Comparison of ENCODE assay signal across 15 mouse cellular contexts in genomic region chr13:99384555-99385203, GRCm38 (mm10). TPM values are rescaled to one million over a fixed set of nuclear protein-coding genes. Genes with fewer than 3 reads are reported as not detected.
A peak's percentile ranks its signal among the peaks of the same experiment; 100 is the strongest.
DNase-seq lines count a peak whose midpoint lies in the region; ATAC-seq and TF ChIP-seq lines count a peak whose summit lies in the region.
"Had no signal": no experiment of that assay in that cellular context is flagged by ENCODE, and none has a peak within 500 bp of the region (broad histone marks: within the 10 kb centered on the region; RNA-seq: fewer than 3 reads in every experiment).

No protein-coding gene starts in this region.

- no peak for TF ChIP-seq CTCF in forebrain, postnatal 0 days (IDR thresholded peaks at IDR 0.05; ENCODE audit: low read depth)
- TF ChIP-seq CTCF in lung, postnatal 0 days (IDR thresholded peaks at IDR 0.05), result no peak
- TF ChIP-seq CTCF in lung, adult 2 months (IDR thresholded peaks at IDR 0.05; ENCODE audit: insufficient read depth, low read length), result no peak

- no peak for TF ChIP-seq POLR2A in lung, adult 2 months (IDR thresholded peaks at IDR 0.05; ENCODE audit: borderline replicate concordance, extremely low read depth, low read depth, low read length)

- H3K9ac ChIP-seq in forebrain, embryonic 12.5 days, result no peak overlapping the region
- no peak overlapping the region for H3K9ac ChIP-seq in forebrain, postnatal 0 days
- H3K9ac ChIP-seq in lung, postnatal 0 days (replicated peaks; ENCODE audit: low read depth), result no peak overlapping the region
- H3K9ac ChIP-seq: embryonic facial prominence, embryonic 13.5 days had no signal

- no peaks in the 10 kb centered on the region for H3K9me3 ChIP-seq in forebrain, embryonic 12.5 days
- no peaks in the 10 kb centered on the region for H3K9me3 ChIP-seq in forebrain, postnatal 0 days (ENCODE audit: low read length)
- no peaks in the 10 kb centered on the region for H3K9me3 ChIP-seq in lung, postnatal 0 days (ENCODE audit: low read length)
- H3K9me3 ChIP-seq: embryonic facial prominence, embryonic 13.5 days had no signal

- H3K27me3 ChIP-seq in forebrain, embryonic 12.5 days, result no peaks in the 10 kb centered on the region
- H3K27me3 ChIP-seq in forebrain, postnatal 0 days (ENCODE audit: insufficient read depth, low read length), result no peaks in the 10 kb centered on the region
- no peaks in the 10 kb centered on the region for H3K27me3 ChIP-seq in lung, postnatal 0 days (replicated peaks; ENCODE audit: insufficient read depth, low read length)
- H3K27me3 ChIP-seq: embryonic facial prominence, embryonic 13.5 days had no signal

- DNase-seq in forebrain, postnatal 0 days, result no peak
- DNase-seq in lung, postnatal 0 days (ENCODE audit: low spot score), result peak; percentile 51
- no peak for DNase-seq in lung, adult 2 months
- DNase-seq in lung, postnatal 36 days, result peak; percentile 58
- DNase-seq in embryo, embryonic 10 days (ENCODE audit: low spot score), result no peak
- DNase-seq in frontal cortex, postnatal 10 days (ENCODE audit: low spot score in 2 of 2), result no peak
- DNase-seq: cerebellum, adult 9-10 months; liver; spleen, adult 18-20 months had no signal

- peak; percentile 84 for TF ChIP-seq EP300 in lung, postnatal 0 days (IDR thresholded peaks at IDR 0.05)

- WGBS in forebrain, embryonic 12.5 days, result 36% methylated on average over 7 of the region's 7 CpGs
- WGBS in forebrain, postnatal 0 days, result 44% methylated on average over 7 of the region's 7 CpGs
- 74% methylated on average over 7 of the region's 7 CpGs for WGBS in lung, postnatal 0 days
- 55% methylated on average over 7 of the region's 7 CpGs for WGBS in lung, adult 2 months

- ATAC-seq in forebrain, embryonic 12.5 days (ENCODE audit: low FRiP score), result peak; percentile 23; the same call in 1 of the 2 replicates
- no peak for ATAC-seq in forebrain, postnatal 0 days
- peak; percentile 84 for ATAC-seq in lung, postnatal 0 days
- peak; percentile 77 for ATAC-seq in activated CD4-positive, CD25-positive, alpha-beta regulatory T cell, adult 4 months
- ATAC-seq: intestine, postnatal 0 days had no signal

- no peak overlapping the region for H3K4me2 ChIP-seq in forebrain, embryonic 12.5 days
- no peak overlapping the region for H3K4me2 ChIP-seq in forebrain, postnatal 0 days (ENCODE audit: low read depth)
- no peak overlapping the region for H3K4me2 ChIP-seq in lung, postnatal 0 days (replicated peaks; ENCODE audit: low read depth, low read length)
- H3K4me2 ChIP-seq: embryonic facial prominence, embryonic 13.5 days had no signal

- H3K4me3 ChIP-seq in forebrain, embryonic 12.5 days (replicated peaks), result no peak overlapping the region
- H3K4me3 ChIP-seq in forebrain, postnatal 0 days (ENCODE audit: low read depth, low read length), result no peak overlapping the region
- H3K4me3 ChIP-seq in lung, postnatal 0 days (ENCODE audit: low read depth, low read length), result no peak overlapping the region
- H3K4me3 ChIP-seq in lung, adult 2 months (replicated peaks; ENCODE audit: extremely low read depth, low read depth, low read length), result no peak overlapping the region
- H3K4me3 ChIP-seq: embryonic facial prominence, embryonic 13.5 days; left cerebral cortex, adult 2 months had no signal

- no peaks in the 10 kb centered on the region for H3K36me3 ChIP-seq in forebrain, embryonic 12.5 days (replicated peaks)
- peaks cover 2% of the 10 kb centered on the region; the same call in 1 of the 2 replicates for H3K36me3 ChIP-seq in forebrain, postnatal 0 days (ENCODE audit: insufficient read depth)
- H3K36me3 ChIP-seq in lung, postnatal 0 days (ENCODE audit: insufficient read depth, low read length), result no peaks in the 10 kb centered on the region

- peaks cover 12% of the 10 kb centered on the region for H3K4me1 ChIP-seq in forebrain, embryonic 12.5 days
- no peaks in the 10 kb centered on the region for H3K4me1 ChIP-seq in forebrain, postnatal 0 days (ENCODE audit: insufficient read depth)
- H3K4me1 ChIP-seq in lung, postnatal 0 days (ENCODE audit: insufficient read depth, low read depth, low read length), result no peaks in the 10 kb centered on the region
- H3K4me1 ChIP-seq in lung, adult 2 months (ENCODE audit: control insufficient read depth, insufficient read depth, low read length), result peaks cover 5% of the 10 kb centered on the region

- H3K27ac ChIP-seq in forebrain, embryonic 12.5 days, result no peak overlapping the region
- H3K27ac ChIP-seq in forebrain, postnatal 0 days (ENCODE audit: low read depth, low read length), result no peak overlapping the region
- H3K27ac ChIP-seq in lung, postnatal 0 days (ENCODE audit: low read length), result no peak overlapping the region
- H3K27ac ChIP-seq: embryonic facial prominence, embryonic 13.5 days; left cerebral cortex, adult 2 months; macrophage had no signal

RNA-seq across cellular contexts. Expression of gene Mrps27, which starts 40.1 kb away (rescaled TPM):
- polyA plus RNA-seq in forebrain, embryonic 12.5 days (2016; fragmentation: Nextera tagmentation; extraction: Ambion mirVana), result 49.9 and 52.6 TPM in 2 replicates
- 21.9 and 23.9 TPM in 2 replicates for total RNA-seq in forebrain, postnatal 0 days (2014; rRNA removed)
- polyA plus RNA-seq in forebrain, postnatal 0 days (2015; fragmentation: Nextera tagmentation; extraction: Ambion mirVana), result 39.1 and 39.6 TPM in 2 replicates
- polyA plus RNA-seq in lung, postnatal 0 days (2015; fragmentation: Nextera tagmentation; extraction: Ambion mirVana), result 19.2 and 20.4 TPM in 2 replicates
- 7.4 and 9.5 TPM in 2 replicates for polyA plus RNA-seq in lung, adult 2 months (2012; rRNA removed)
- 10 to 100 TPM; 18.5 to 23.3 TPM for polyA plus RNA-seq in activated CD4-positive, CD25-positive, alpha-beta regulatory T cell, adult 4 months (2017; shearing (Covaris generic))

RNA-seq across cellular contexts. Expression of gene Ptcd2, which starts 40.2 kb away (rescaled TPM):
- 47.6 and 48.0 TPM in 2 replicates for polyA plus RNA-seq in forebrain, embryonic 12.5 days (2016; fragmentation: Nextera tagmentation; extraction: Ambion mirVana)
- total RNA-seq in forebrain, postnatal 0 days (2014; rRNA removed), result 47.6 and 50.6 TPM in 2 replicates
- 57.6 and 59.2 TPM in 2 replicates for polyA plus RNA-seq in forebrain, postnatal 0 days (2015; fragmentation: Nextera tagmentation; extraction: Ambion mirVana)
- 22.9 and 25.3 TPM in 2 replicates for polyA plus RNA-seq in lung, postnatal 0 days (2015; fragmentation: Nextera tagmentation; extraction: Ambion mirVana)
- 9.3 and 10.8 TPM in 2 replicates for polyA plus RNA-seq in lung, adult 2 months (2012; rRNA removed)
- polyA plus RNA-seq in activated CD4-positive, CD25-positive, alpha-beta regulatory T cell, adult 4 months (2017; shearing (Covaris generic)), result 10 to 100 TPM; 59.4 to 61.3 TPM

Comparison
In these comparisons a context has a peak if more than half of its experiments do, and no peak if none do; other contexts are left out.
1. DNase-seq: peak in lung, postnatal 0 days (single experiment) and lung, postnatal 36 days (single experiment); none in forebrain, postnatal 0 days (single experiment), lung, adult 2 months (single experiment), embryo, embryonic 10 days (single experiment) and frontal cortex, postnatal 10 days (0 of 2).